Mouse (Mus musculus): ENCODE data around the gene Zfp52. TPM values are rescaled to one million over a fixed set of nuclear protein-coding genes. Genes with fewer than 3 reads are reported as not detected.

Zfp52 gene
- polyA plus RNA-seq, 1 experiment from 2014 or later = 0.83 TPM

- WGBS (ENCODE audit: insufficient replicate concordance) = 0% methylated on average over 29 of the region's 29 CpGs
- H3K9me3 ChIP-seq (replicated peaks) = no peaks in the 10 kb centered on the region
- peak within 1 kb of the TSS; percentile 83 for H3K27ac ChIP-seq (replicated peaks)
- H3K4me2 ChIP-seq = peak within 1 kb of the TSS; percentile 92
- H3K9ac ChIP-seq = peak within 1 kb of the TSS; percentile 81
- no peaks in the 10 kb centered on the region for H3K27me3 ChIP-seq
- no peaks in the 10 kb centered on the region for H3K36me3 ChIP-seq (replicated peaks)
- H3K4me1 ChIP-seq (replicated peaks) = peaks cover 20% of the 10 kb centered on the region
- H3K4me3 ChIP-seq (replicated peaks) = peak within 1 kb of the TSS; percentile 76
- peak; percentile 89 for ATAC-seq (ENCODE audit: insufficient read depth)
Measured at GRCm38 (mm10) chr17:21566728-21567349, 31.5 kb downstream of the Zfp52 start, which contains the start of gene Zfp948. Gene Zfp948, plus strand, starts transcription at chr17:21567008.

DNA sequence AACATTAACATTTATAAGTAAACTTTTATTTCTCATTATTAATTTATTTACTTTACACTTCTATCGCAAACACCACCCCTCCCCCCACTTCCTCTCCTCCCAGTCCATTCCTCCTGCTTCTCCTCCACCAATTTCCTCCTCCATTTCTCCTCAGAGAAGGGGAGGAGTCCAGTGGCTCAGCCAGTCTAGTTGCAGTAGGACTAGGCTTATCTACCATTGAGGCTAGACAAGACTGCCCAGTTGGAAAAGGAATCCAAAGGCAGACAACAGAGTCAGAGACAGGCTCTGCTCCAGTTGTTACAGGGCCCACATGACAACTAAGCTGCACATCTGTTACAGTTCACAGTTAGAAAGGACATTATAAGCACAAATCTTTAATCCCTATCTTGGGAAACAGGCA lies 32.4 kb downstream of the Zfp52 start:
- peak overlapping the region; percentile 58; the same call in 1 of the 2 replicates for H3K27ac ChIP-seq (replicated peaks)
- no peaks in the 10 kb centered on the region for H3K36me3 ChIP-seq (replicated peaks)
- ATAC-seq (ENCODE audit: insufficient read depth) = no peak
- no peaks in the 10 kb centered on the region for H3K27me3 ChIP-seq
- H3K4me3 ChIP-seq (replicated peaks) = peak overlapping the region; percentile 76
- no peak overlapping the region; the same call in 1 of the 2 replicates for H3K9ac ChIP-seq
- peaks cover 20% of the 10 kb centered on the region for H3K4me1 ChIP-seq (replicated peaks)
- H3K4me2 ChIP-seq = peak overlapping the region; percentile 92
- WGBS (ENCODE audit: insufficient replicate concordance) = 38% methylated on average over 1 of the region's 1 CpGs
- H3K9me3 ChIP-seq (replicated peaks) = no peaks in the 10 kb centered on the region

- whole genome bisulfite sequencing (ENCODE audit: insufficient replicate concordance) = 15% methylated on average over 1 of the region's 1 CpGs
- 0 out of 2 replicates have a peak, but pooled peaks cover 5% of the 10 kb centered on the region for H3K4me1 ChIP-seq (replicated peaks)
- peak; percentile 58 for ATAC-seq (ENCODE audit: insufficient read depth)
- peaks cover 31% of the 10 kb centered on the region for H3K36me3 ChIP-seq (replicated peaks)
- no peak overlapping the region for H3K27ac ChIP-seq (replicated peaks)
- H3K9ac ChIP-seq = no peak overlapping the region
- no peak overlapping the region for H3K4me3 ChIP-seq (replicated peaks)
- H3K4me2 ChIP-seq = no peak overlapping the region
- H3K27me3 ChIP-seq = no peaks in the 10 kb centered on the region
- no peaks in the 10 kb centered on the region for H3K9me3 ChIP-seq (replicated peaks)
Measured at GRCm38 (mm10) chr17:21579080-21579479, 43.7 kb downstream of the Zfp52 start.

- Histone ChIP-seq H3K27ac (replicated peaks) (no peak overlapping the region), H3K4me1 (replicated peaks) (0 out of 2 replicates have a peak, but pooled peaks cover 5% of the 10 kb centered on the region), H3K36me3 (replicated peaks) (peaks cover 29% of the 10 kb centered on the region), H3K9me3 (replicated peaks) (no peaks in the 10 kb centered on the region), H3K4me2 (no peak overlapping the region), H3K9ac (no peak overlapping the region), H3K4me3 (replicated peaks) (no peak overlapping the region), H3K27me3 (no peaks in the 10 kb centered on the region)
- WGBS (ENCODE audit: insufficient replicate concordance) = 14% methylated on average over 5 of the region's 5 CpGs
- peak; percentile 82 for ATAC-seq (ENCODE audit: insufficient read depth)
Measured at GRCm38 (mm10) chr17:21579493-21580175, 44.3 kb downstream of the Zfp52 start.

- Histone ChIP-seq H3K27ac (replicated peaks) (no peak overlapping the region), H3K9ac (no peak overlapping the region), H3K4me3 (replicated peaks) (no peak overlapping the region), H3K4me1 (replicated peaks) (no peaks in the 10 kb centered on the region), H3K36me3 (replicated peaks) (peaks cover 52% of the 10 kb centered on the region), H3K27me3 (no peaks in the 10 kb centered on the region), H3K9me3 (replicated peaks) (no peaks in the 10 kb centered on the region), H3K4me2 (no peak overlapping the region)
- 76% methylated on average over 2 of the region's 2 CpGs for WGBS (ENCODE audit: insufficient replicate concordance)
- ATAC-seq (ENCODE audit: insufficient read depth) = no peak
Measured at GRCm38 (mm10) chr17:21585521-21585920, 50.2 kb downstream of the Zfp52 start.

Other genes starting within 250 kb of the Zfp52 start
- gene Vmn1r237, start 223.7 kb upstream of the Zfp52 start, polyA plus RNA-seq (2015; fragmentation: Nextera tagmentation; extraction: Ambion mirVana) = not detected in 2 replicates
- 0.60 and 0.61 TPM in 2 replicates for gene Zfp677, start 151.8 kb upstream of the Zfp52 start, polyA plus RNA-seq (2015; fragmentation: Nextera tagmentation; extraction: Ambion mirVana)
- 1.6 and 1.9 TPM in 2 replicates for gene Zfp54, start 112.3 kb upstream of the Zfp52 start, polyA plus RNA-seq (2015; fragmentation: Nextera tagmentation; extraction: Ambion mirVana)
- 6.1 and 6.3 TPM in 2 replicates for gene Zfp51, start 85.2 kb upstream of the Zfp52 start, polyA plus RNA-seq (2015; fragmentation: Nextera tagmentation; extraction: Ambion mirVana)
- gene Zfp53, start 46.5 kb upstream of the Zfp52 start, polyA plus RNA-seq (2015; fragmentation: Nextera tagmentation; extraction: Ambion mirVana) = 3.0 and 3.6 TPM in 2 replicates
- 4.1 TPM in 2 replicates for gene Zfp948, start 31.5 kb downstream of the Zfp52 start, polyA plus RNA-seq (2015; fragmentation: Nextera tagmentation; extraction: Ambion mirVana)
- 0.89 and 1.0 TPM in 2 replicates for gene Zfp983, start 115.1 kb downstream of the Zfp52 start, polyA plus RNA-seq (2015; fragmentation: Nextera tagmentation; extraction: Ambion mirVana)
- 3.5 and 3.9 TPM in 2 replicates for gene Gm10226, start 156.3 kb downstream of the Zfp52 start, polyA plus RNA-seq (2015; fragmentation: Nextera tagmentation; extraction: Ambion mirVana)
- gene Zfp760, start 172.2 kb downstream of the Zfp52 start, polyA plus RNA-seq (2015; fragmentation: Nextera tagmentation; extraction: Ambion mirVana) = 3.5 and 3.8 TPM in 2 replicates
- 1.4 and 1.8 TPM in 2 replicates for gene Zfp229, start 195.3 kb downstream of the Zfp52 start, polyA plus RNA-seq (2015; fragmentation: Nextera tagmentation; extraction: Ambion mirVana)